Mouse (Mus musculus) kidney, adult 11 months (tissue): ENCODE data around the gene Olfr52.
"Not testable (repeated sequence)": the region's sequence is repeated elsewhere in the genome, so short reads cannot be mapped to it uniquely, and the experiment has no call there.

Source experiments
- DNase-seq: peaks from one replicate; pipeline ENCODE4 v3.0.0; 2022

Gene Olfr52

GRCm38 (mm10) chr2:86185583-86185982 lies at the start of gene Olfr52:
Gene Olfr52, minus strand, starts transcription at chr2:86185683.
- DNase-seq = no peak

- no peak for DNase-seq
These were observed 45.8 kb upstream of the Olfr52 start, which contains the start of gene Olfr1047 for GRCm38 (mm10) chr2:86231301-86231700. Gene Olfr1047, minus strand, starts transcription at chr2:86231401.

GRCm38 (mm10) chr2:86219214-86219613 lies 33.7 kb upstream of the Olfr52 start, which contains the start of gene Olfr1046:
Gene Olfr1046, minus strand, starts transcription at chr2:86219314.
- no peak for DNase-seq

- DNase-seq = no peak
These were observed 17.4 kb upstream of the Olfr52 start, which contains the start of gene Olfr1045 for GRCm38 (mm10) chr2:86202909-86203308. Gene Olfr1045, minus strand, starts transcription at chr2:86203009.

GRCm38 (mm10) chr2:86195863-86196262 lies 10.4 kb upstream of the Olfr52 start:
- DNase-seq = no peak

GRCm38 (mm10) chr2:86179950-86180349 lies 5.5 kb downstream of the Olfr52 start:
- no peak for DNase-seq

GRCm38 (mm10) chr2:86177720-86178119 lies 7.8 kb downstream of the Olfr52 start, which contains the start of gene Olfr1044:
Gene Olfr1044, minus strand, starts transcription at chr2:86177820.
- no peak for DNase-seq

- not testable (repeated sequence) for DNase-seq
These were observed 10.1 kb downstream of the Olfr52 start for GRCm38 (mm10) chr2:86175422-86175821.

GRCm38 (mm10) chr2:86167422-86167821 lies 18.1 kb downstream of the Olfr52 start, which contains the start of gene Olfr1043:
Gene Olfr1043, minus strand, starts transcription at chr2:86167522.
- no peak for DNase-seq

- no peak for DNase-seq
These were observed 23.7 kb downstream of the Olfr52 start, which contains the start of gene Olfr1042 for GRCm38 (mm10) chr2:86161738-86162137. Gene Olfr1042, minus strand, starts transcription at chr2:86161838.

GRCm38 (mm10) chr2:86146632-86147031 lies 38.9 kb downstream of the Olfr52 start, which contains the start of gene Olfr1040:
Gene Olfr1040, minus strand, starts transcription at chr2:86146732.
- DNase-seq = no peak

- no peak for DNase-seq
These were observed 49.7 kb downstream of the Olfr52 start, which contains the start of gene Olfr1039 for GRCm38 (mm10) chr2:86135828-86136227. Gene Olfr1039, minus strand, starts transcription at chr2:86135928.
